Mouse (Mus musculus) heart, embryonic 11.5 days (tissue): ENCODE measurements around the gene Tagap1. TPM values are rescaled to one million over a fixed set of nuclear protein-coding genes. Genes with fewer than 3 reads are reported as not detected.
"Not testable (repeated sequence)": the region's sequence is repeated elsewhere in the genome, so short reads cannot be mapped to it uniquely, and the experiment has no call there.

Experiments used
- ATAC-seq: fragments of 200-750 bp; cut with Nextera tagmentation; replicated peaks from 2 replicates; pipeline ENCODE4 v1.8.0; 2017; ENCODE audit warnings: moderate library complexity; ENCODE audit not compliant: insufficient number of reproducible peaks, low FRiP score, low TSS enrichment
- H3K27ac ChIP-seq: fragments of 300-500 bp; sonication (generic); 2 replicates; pipeline ENCODE4 v1.5.1; 2014; ENCODE audit warnings: mild to moderate bottlenecking, low read depth, low read length
- H3K27me3 ChIP-seq: fragments of 300-500 bp; sonication (generic); 2 replicates; pipeline ENCODE4 v1.6.1; 2014; ENCODE audit warnings: mild to moderate bottlenecking, low read length, mixed read lengths; ENCODE audit not compliant: control insufficient read depth, insufficient read depth
- H3K36me3 ChIP-seq: fragments of 300-500 bp; sonication (generic); 2 replicates; pipeline ENCODE4 v1.6.1; 2014; ENCODE audit warnings: mild to moderate bottlenecking, low read length, moderate library complexity, mixed read lengths; ENCODE audit not compliant: control insufficient read depth, insufficient read depth
- H3K4me1 ChIP-seq: fragments of 300-500 bp; sonication (generic); 2 replicates; pipeline ENCODE4 v1.6.1; 2014; ENCODE audit warnings: low read length; ENCODE audit not compliant: control insufficient read depth, insufficient read depth
- H3K4me2 ChIP-seq: fragments of 300-500 bp; sonication (generic); 2 replicates; pipeline ENCODE4 v1.6.1; 2014; ENCODE audit warnings: mild to moderate bottlenecking, moderate library complexity
- H3K4me3 ChIP-seq: fragments of 300-500 bp; sonication (generic); 2 replicates; pipeline ENCODE4 v1.5.1; 2014; ENCODE audit warnings: low read depth, low read length
- H3K9ac ChIP-seq: fragments of 300-500 bp; sonication (generic); 2 replicates; pipeline ENCODE4 v1.6.1; 2014; ENCODE audit warnings: mild to moderate bottlenecking, low read depth, low read length, moderate library complexity
- H3K9me3 ChIP-seq: fragments of 300-500 bp; sonication (generic); replicated peaks from 2 replicates; pipeline ENCODE4 v1.6.1; 2016; ENCODE audit warnings: low read length; ENCODE audit not compliant: control insufficient read depth
- WGBS: fragments of 180-500 bp; shearing (Covaris S2); extraction: QIAGEN DNeasy Blood & Tissue Kit; methylation state at CpG from one replicate; pipeline ENCODE4 v1.1.7; 2014; ENCODE audit not compliant: insufficient replicate concordance; 5-methylcytosine and 5-hydroxymethylcytosine counted together
- polyA plus RNA-seq: library from polyadenylated mRNA; unstranded; fragments of >200 nt; fragmentation: Nextera tagmentation; extraction: Ambion mirVana; gene quantifications from 2 replicates; pipeline ENCODE4 v1.2.1, GENCODE M21; 2014

Tagap1 gene
- polyA plus RNA-seq, 1 experiment from 2014 or later = 33.8 TPM

- H3K4me2 ChIP-seq, H3K27me3 ChIP-seq, H3K4me1 ChIP-seq, H3K4me3 ChIP-seq, H3K9ac ChIP-seq, ATAC-seq, H3K36me3 ChIP-seq, H3K27ac ChIP-seq, H3K9me3 ChIP-seq: not testable (repeated sequence)
- WGBS = no CpG with 5 or more reads among the region's 6 CpGs
Observed at GRCm38 (mm10) chr17:6995504-6995903, 34.5 kb upstream of the Tagap1 start.

GRCm38 (mm10) chr17:6986118-6986517 lies 25.2 kb upstream of the Tagap1 start:
- not testable (repeated sequence) for H3K36me3 ChIP-seq, H3K9ac ChIP-seq, H3K27ac ChIP-seq, H3K4me3 ChIP-seq, ATAC-seq, H3K4me1 ChIP-seq, H3K9me3 ChIP-seq, H3K27me3 ChIP-seq, H3K4me2 ChIP-seq
- 95% methylated on average over 1 of the region's 1 CpGs for WGBS

GRCm38 (mm10) chr17:6980144-6980543 lies 19.2 kb upstream of the Tagap1 start:
- 90% methylated on average over 5 of the region's 8 CpGs for WGBS
- not testable (repeated sequence) for H3K9me3 ChIP-seq, H3K4me3 ChIP-seq, H3K36me3 ChIP-seq, H3K27me3 ChIP-seq, H3K4me2 ChIP-seq, H3K9ac ChIP-seq, H3K4me1 ChIP-seq, H3K27ac ChIP-seq, ATAC-seq

- peak overlapping the region; percentile 70; the same call in 1 of the 2 replicates for H3K9ac ChIP-seq
- WGBS = 20% methylated on average over 4 of the region's 5 CpGs
- not testable (repeated sequence) for H3K4me1 ChIP-seq, ATAC-seq, H3K36me3 ChIP-seq, H3K27ac ChIP-seq, H3K9me3 ChIP-seq, H3K27me3 ChIP-seq
- peak overlapping the region; percentile 58 for H3K4me3 ChIP-seq
- H3K4me2 ChIP-seq = peak overlapping the region; percentile 57
Observed at GRCm38 (mm10) chr17:6979380-6979779, 18.4 kb upstream of the Tagap1 start.

- not testable (repeated sequence) for H3K27me3 ChIP-seq, H3K36me3 ChIP-seq, H3K9me3 ChIP-seq, H3K4me1 ChIP-seq
- H3K4me3 ChIP-seq = peak within 1 kb of the TSS; percentile 58
- WGBS = under 1% methylated on average over 41 of the region's 68 CpGs
- peak within 1 kb of the TSS; percentile 59; the same call in 1 of the 2 replicates for H3K27ac ChIP-seq
- ATAC-seq = peak; percentile 99
- H3K9ac ChIP-seq = peak within 1 kb of the TSS; percentile 70; the same call in 1 of the 2 replicates
- H3K4me2 ChIP-seq = peak within 1 kb of the TSS; percentile 59
Observed at GRCm38 (mm10) chr17:6978287-6979248, 17.6 kb upstream of the Tagap1 start, which contains the start of gene Gm49721. Gene Gm49721, plus strand, starts transcription at chr17:6978904.

GRCm38 (mm10) chr17:6974985-6975384 lies 14.0 kb upstream of the Tagap1 start:
- ATAC-seq, H3K9ac ChIP-seq, H3K4me3 ChIP-seq, H3K36me3 ChIP-seq, H3K27me3 ChIP-seq, H3K27ac ChIP-seq, H3K4me1 ChIP-seq, H3K4me2 ChIP-seq, H3K9me3 ChIP-seq: not testable (repeated sequence)
- WGBS = 58% methylated on average over 3 of the region's 3 CpGs

GRCm38 (mm10) chr17:6972836-6973396 lies 12.0 kb upstream of the Tagap1 start:
- H3K4me1 ChIP-seq, H3K4me2 ChIP-seq, H3K27me3 ChIP-seq, H3K9me3 ChIP-seq, H3K36me3 ChIP-seq, H3K9ac ChIP-seq, ATAC-seq, H3K27ac ChIP-seq, H3K4me3 ChIP-seq: not testable (repeated sequence)
- WGBS = 70% methylated on average over 3 of the region's 4 CpGs

GRCm38 (mm10) chr17:6971238-6971637 lies 10.3 kb upstream of the Tagap1 start:
- not testable (repeated sequence) for H3K27ac ChIP-seq, H3K9ac ChIP-seq, H3K4me3 ChIP-seq, H3K27me3 ChIP-seq, ATAC-seq, H3K4me2 ChIP-seq, H3K4me1 ChIP-seq, H3K9me3 ChIP-seq, H3K36me3 ChIP-seq
- WGBS = 78% methylated on average over 8 of the region's 8 CpGs
